Mouse (Mus musculus) liver, embryonic 14.5 days (tissue): ENCODE data around the gene Grsf1. TPM values are rescaled to one million over a fixed set of nuclear protein-coding genes. Genes with fewer than 3 reads are reported as not detected.

ENCODE experiments used
- ATAC-seq: fragments of 200-750 bp; cut with Nextera tagmentation; 2 replicates; pipeline ENCODE4 v1.8.0; 2017; ENCODE audit warnings: moderate number of reproducible peaks, mild to moderate bottlenecking, moderate library complexity; ENCODE audit not compliant: insufficient read depth
- DNase-seq, 3 experiments: peaks; one replicate each; pipeline ENCODE4 v3.0.0-alpha.2; 2012 to 2013; ENCODE audit warnings: low read depth in 3 of 3, low spot score in 3 of 3
- H3K27ac ChIP-seq: fragments of 300-500 bp; sonication (generic); 2 replicates; pipeline ENCODE4 v1.5.1; 2014; ENCODE audit warnings: moderate library complexity, mild to moderate bottlenecking, control low read depth, inconsistent platforms
- H3K27me3 ChIP-seq: fragments of 300-500 bp; sonication (generic); 2 replicates; pipeline ENCODE4 v1.6.1; 2014; ENCODE audit warnings: mild to moderate bottlenecking, low read length, moderate library complexity; ENCODE audit not compliant: control insufficient read depth, insufficient read depth
- H3K36me3 ChIP-seq: fragments of 300-500 bp; sonication (generic); replicated peaks from 2 replicates; pipeline ENCODE4 v1.6.1; 2014; ENCODE audit warnings: low read depth; ENCODE audit not compliant: control insufficient read depth, insufficient read depth
- H3K4me1 ChIP-seq, 2 experiments: fragments of 200-500 bp in 1 of 2; fragments of 300-500 bp in 1 of 2; sonication (generic) in 1 of 2; replicated peaks; 2 replicates each; pipeline ENCODE4 v1.6.1; 2012 to 2014; ENCODE audit warnings: antibody characterized with exemption in 1 of 2, inconsistent platforms in 1 of 2, low read length in 1 of 2; ENCODE audit not compliant: control insufficient read depth in 2 of 2, insufficient read depth in 2 of 2
- H3K4me2 ChIP-seq: fragments of 300-500 bp; sonication (generic); 2 replicates; pipeline ENCODE4 v1.6.1; 2014; ENCODE audit warnings: low read depth, mild to moderate bottlenecking, control low read depth, moderate library complexity
- H3K4me3 ChIP-seq, 2 experiments: fragments of 200-500 bp in 1 of 2; fragments of 300-500 bp in 1 of 2; sonication (generic) in 1 of 2; 2 replicates each; pipeline ENCODE4 v1.5.1; 2012 to 2014; ENCODE audit warnings: low read depth in 2 of 2, low read length in 2 of 2, mild to moderate bottlenecking in 2 of 2, control low read depth in 1 of 2, inconsistent platforms in 1 of 2, moderate library complexity in 1 of 2; ENCODE audit not compliant: insufficient read depth in 1 of 2
- H3K9ac ChIP-seq: fragments of 300-500 bp; sonication (generic); replicated peaks from 2 replicates; pipeline ENCODE4 v1.6.1; 2014; ENCODE audit warnings: mild to moderate bottlenecking, control low read depth, moderate library complexity
- H3K9me3 ChIP-seq: fragments of 300-500 bp; sonication (generic); 2 replicates; pipeline ENCODE4 v1.6.1; 2016; ENCODE audit warnings: low read length, mixed read lengths; ENCODE audit not compliant: control insufficient read depth
- CTCF ChIP-seq: IDR thresholded peaks from 2 replicates; pipeline ENCODE4 v1.5.1; 2016; ENCODE audit warnings: antibody characterized with exemption, low read depth, control low read depth
- EP300 ChIP-seq: IDR thresholded peaks from 2 replicates; pipeline ENCODE4 v1.6.1; 2016; ENCODE audit warnings: antibody characterized with exemption, low read depth
- WGBS: fragments of 180-500 bp; shearing (Covaris S2); extraction: QIAGEN DNeasy Blood & Tissue Kit; methylation state at CpG from one replicate; pipeline ENCODE4 v1.1.7; 2014; ENCODE audit not compliant: insufficient replicate concordance; 5-methylcytosine and 5-hydroxymethylcytosine counted together
- polyA plus RNA-seq, 2 experiments: library from polyadenylated mRNA; depleted of rRNA in 1 of 2; stranded (reverse) in 1 of 2; unstranded in 1 of 2; fragments of >200 nt; fragmentation: Nextera tagmentation in 1 of 2; extraction: Ambion mirVana in 1 of 2; gene quantifications; 2 replicates each; pipeline versions ENCODE4 v1.2.1 to v1.2.3; 2012 to 2014

Grsf1 gene
- polyA plus RNA-seq, 2 experiments = 20.3 to 27.5 TPM

- Histone ChIP-seq H3K4me2 (peak overlapping the region; percentile 41), H3K4me1 (peaks cover 15 to 16% of the 10 kb centered on the region in 2 experiments), H3K9ac (no peak overlapping the region), H3K4me3 (no peak overlapping the region), H3K36me3 (no peaks in the 10 kb centered on the region), H3K27me3 (no peaks in the 10 kb centered on the region), H3K27ac (peak overlapping the region; percentile 78), H3K9me3 (no peaks in the 10 kb centered on the region)
- DNase-seq (peak; percentile 77 to 87 (median 80)), ATAC-seq (peak; percentile 99)
- TF ChIP-seq CTCF (no peak), EP300 (peak; percentile 86)
- WGBS = 23% methylated on average over 4 of the region's 4 CpGs
These were observed 48.4 kb downstream of the Grsf1 start for GRCm38 (mm10) chr5:88627545-88627944.

GRCm38 (mm10) chr5:88616988-88617387, 59.0 kb downstream of the Grsf1 start:
- no peaks in the 10 kb centered on the region for H3K9me3 ChIP-seq
- no peak for DNase-seq
- H3K4me1 ChIP-seq = no peaks in the 10 kb centered on the region
- TF ChIP-seq EP300 (no peak), CTCF (no peak)
- no peak overlapping the region for H3K9ac ChIP-seq
- H3K27me3 ChIP-seq = no peaks in the 10 kb centered on the region
- H3K4me2 ChIP-seq = no peak overlapping the region
- no peak for ATAC-seq
- 59% methylated on average over 4 of the region's 4 CpGs for WGBS
- no peak overlapping the region for H3K4me3 ChIP-seq
- H3K27ac ChIP-seq = no peak overlapping the region
- no peaks in the 10 kb centered on the region; the same call in 1 of the 2 replicates for H3K36me3 ChIP-seq

- no peaks in the 10 kb centered on the region for H3K9me3 ChIP-seq
- H3K4me2 ChIP-seq = no peak overlapping the region
- H3K4me1 ChIP-seq = no peaks in the 10 kb centered on the region
- no peaks in the 10 kb centered on the region for H3K36me3 ChIP-seq
- ATAC-seq = no peak
- no peak overlapping the region for H3K27ac ChIP-seq
- WGBS = 68% methylated on average over 1 of the region's 1 CpGs
- TF ChIP-seq EP300 (no peak), CTCF (no peak)
- no peak for DNase-seq
- H3K27me3 ChIP-seq = no peaks in the 10 kb centered on the region
- no peak overlapping the region for H3K9ac ChIP-seq
- H3K4me3 ChIP-seq = no peak overlapping the region
These were observed 61.8 kb downstream of the Grsf1 start for GRCm38 (mm10) chr5:88614129-88614528.

Other genes with a start within 250 kb of the Grsf1 start
- gene Ambn, start 220.2 kb downstream of the Grsf1 start, polyA plus RNA-seq (2012; rRNA removed) = not detected in 2 replicates
- gene Ambn, start 220.2 kb downstream of the Grsf1 start, polyA plus RNA-seq (2014; fragmentation: Nextera tagmentation; extraction: Ambion mirVana) = not detected in 2 replicates
- gene Enam, start 188.2 kb downstream of the Grsf1 start, polyA plus RNA-seq (2012; rRNA removed) = not detected in 2 replicates
- gene Enam, start 188.2 kb downstream of the Grsf1 start, polyA plus RNA-seq (2014; fragmentation: Nextera tagmentation; extraction: Ambion mirVana) = not detected in 2 replicates
- 0.11 TPM in 1 of 2 replicates, not detected in the other for gene Jchain, start 148.3 kb downstream of the Grsf1 start, polyA plus RNA-seq (2012; rRNA removed)
- not detected in 2 replicates for gene Jchain, start 148.3 kb downstream of the Grsf1 start, polyA plus RNA-seq (2014; fragmentation: Nextera tagmentation; extraction: Ambion mirVana)
- 10.1 and 24.6 TPM in 2 replicates for gene Utp3, start 121.7 kb downstream of the Grsf1 start, polyA plus RNA-seq (2012; rRNA removed)
- 25.5 and 27.2 TPM in 2 replicates for gene Utp3, start 121.7 kb downstream of the Grsf1 start, polyA plus RNA-seq (2014; fragmentation: Nextera tagmentation; extraction: Ambion mirVana)
- gene Rufy3, start 111.1 kb downstream of the Grsf1 start, polyA plus RNA-seq (2012; rRNA removed) = 2.8 and 4.1 TPM in 2 replicates
- 2.9 and 3.5 TPM in 2 replicates for gene Rufy3, start 111.1 kb downstream of the Grsf1 start, polyA plus RNA-seq (2014; fragmentation: Nextera tagmentation; extraction: Ambion mirVana)
- gene Mob1b, start 44.7 kb upstream of the Grsf1 start, polyA plus RNA-seq (2012; rRNA removed) = 4.6 and 6.6 TPM in 2 replicates
- 9.4 and 9.6 TPM in 2 replicates for gene Mob1b, start 44.7 kb upstream of the Grsf1 start, polyA plus RNA-seq (2014; fragmentation: Nextera tagmentation; extraction: Ambion mirVana)
- gene Dck, start 88.8 kb upstream of the Grsf1 start, polyA plus RNA-seq (2012; rRNA removed) = 29.9 and 38.0 TPM in 2 replicates
- 99.8 and 113 TPM in 2 replicates for gene Dck, start 88.8 kb upstream of the Grsf1 start, polyA plus RNA-seq (2014; fragmentation: Nextera tagmentation; extraction: Ambion mirVana)
- gene Slc4a4, start 210.6 kb upstream of the Grsf1 start, polyA plus RNA-seq (2012; rRNA removed) = 0.44 and 0.57 TPM in 2 replicates
- gene Slc4a4, start 210.6 kb upstream of the Grsf1 start, polyA plus RNA-seq (2014; fragmentation: Nextera tagmentation; extraction: Ambion mirVana) = 0.50 and 0.61 TPM in 2 replicates